Mouse (Mus musculus): ENCODE data around the gene Dad1.

- no peak for TF ChIP-seq CTCF (IDR thresholded peaks at IDR 0.05; ENCODE audit: low read depth)
- TF ChIP-seq EP300 (IDR thresholded peaks at IDR 0.05; ENCODE audit: low read depth), result no peak
Observed at GRCm38 (mm10) chr14:54233559-54234143, 20.3 kb downstream of the Dad1 start.

Measured in liver, embryonic 14.5 days (tissue).